Mouse (Mus musculus) olfactory bulb, adult 2 months (tissue): ENCODE measurements around the gene Clec2l.

ENCODE experiments used
- CTCF ChIP-seq: fragments of 200-500 bp; IDR thresholded peaks from 2 replicates; pipeline ENCODE4 v1.5.1; 2012; ENCODE audit warnings: low read depth, mild to moderate bottlenecking, low read length, moderate library complexity; ENCODE audit not compliant: insufficient read depth
- POLR2A ChIP-seq: fragments of 200-500 bp; IDR thresholded peaks from 2 replicates; pipeline ENCODE4 v1.6.1; 2012; ENCODE audit warnings: mild to moderate bottlenecking, low read depth, low read length, moderate library complexity; ENCODE audit not compliant: insufficient read depth

DNA sequence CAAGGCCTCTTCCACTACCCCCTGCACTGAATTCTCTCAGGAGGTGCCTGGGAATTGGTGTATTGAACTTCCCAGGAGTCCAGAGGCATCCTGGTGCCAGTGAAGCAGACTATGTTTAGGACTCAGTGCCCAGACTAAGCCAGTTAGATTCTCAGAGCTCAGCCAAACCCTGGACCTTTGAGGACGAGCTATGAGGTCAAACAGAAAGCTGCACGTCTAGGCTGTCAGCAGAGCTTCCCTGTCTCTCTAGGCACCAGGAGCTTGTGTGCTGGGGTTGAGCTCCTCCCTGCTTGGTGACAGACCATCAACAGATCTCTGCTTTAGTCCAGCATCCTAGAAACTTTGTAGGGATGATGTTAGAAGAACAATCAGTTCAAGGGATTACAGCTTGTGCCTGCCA, 38.6 kb downstream of the Clec2l start:
- TF ChIP-seq CTCF (no peak), POLR2A (no peak)
